Mouse (Mus musculus) limb, embryonic 13.5 days (tissue): ENCODE data around the gene Tpmt. TPM values are rescaled to one million over a fixed set of nuclear protein-coding genes. Genes with fewer than 3 reads are reported as not detected.

Experiments
- ATAC-seq: fragments of 200-750 bp; cut with Nextera tagmentation; 2 replicates; pipeline ENCODE4 v1.8.0; 2017; ENCODE audit warnings: low read depth, moderate number of reproducible peaks, moderate TSS enrichment; ENCODE audit not compliant: low FRiP score
- H3K27ac ChIP-seq: fragments of 300-500 bp; sonication (generic); 2 replicates; pipeline ENCODE4 v1.5.1; 2015; ENCODE audit warnings: inconsistent platforms, mild to moderate bottlenecking, moderate library complexity
- H3K27me3 ChIP-seq: fragments of 300-500 bp; sonication (generic); 2 replicates; pipeline ENCODE4 v1.6.1; 2015; ENCODE audit warnings: mild to moderate bottlenecking, inconsistent platforms
- H3K36me3 ChIP-seq: fragments of 300-500 bp; sonication (generic); 2 replicates; pipeline ENCODE4 v1.6.1; 2015; ENCODE audit warnings: inconsistent platforms, mild to moderate bottlenecking, moderate library complexity
- H3K4me1 ChIP-seq: fragments of 300-500 bp; sonication (generic); 2 replicates; pipeline ENCODE4 v1.6.1; 2015; ENCODE audit warnings: inconsistent platforms
- H3K4me2 ChIP-seq: fragments of 300-500 bp; sonication (generic); replicated peaks from 2 replicates; pipeline ENCODE4 v1.6.1; 2015; ENCODE audit warnings: inconsistent platforms, mild to moderate bottlenecking, moderate library complexity
- H3K4me3 ChIP-seq: fragments of 300-500 bp; sonication (generic); 2 replicates; pipeline ENCODE4 v1.5.1; 2015; ENCODE audit warnings: moderate library complexity, mild to moderate bottlenecking, inconsistent platforms
- H3K9ac ChIP-seq: fragments of 300-500 bp; sonication (generic); 2 replicates; pipeline ENCODE4 v1.6.1; 2015; ENCODE audit warnings: mild to moderate bottlenecking, inconsistent platforms
- H3K9me3 ChIP-seq: fragments of 300-500 bp; sonication (generic); 2 replicates; pipeline ENCODE4 v1.6.1; 2016; ENCODE audit warnings: inconsistent platforms
- WGBS: fragments of 180-500 bp; shearing (Covaris S2); methylation state at CpG from one replicate; pipeline ENCODE4 v1.1.7; 2015; 5-methylcytosine and 5-hydroxymethylcytosine counted together
- polyA plus RNA-seq: library from polyadenylated mRNA; unstranded; fragments of >200 nt; fragmentation: Nextera tagmentation; extraction: Ambion mirVana; gene quantifications from 2 replicates; pipeline ENCODE4 v1.2.1, GENCODE M21; 2015

Gene Tpmt
- polyA plus RNA-seq, 1 experiment from 2014 or later, result 24.0 TPM

GRCm38 (mm10) chr13:47037946-47038345, 6.6 kb downstream of the Tpmt start:
- H3K27me3 ChIP-seq, result no peaks in the 10 kb centered on the region
- ATAC-seq, result no peak
- H3K4me2 ChIP-seq, result no peak overlapping the region
- H3K9me3 ChIP-seq, result no peaks in the 10 kb centered on the region
- H3K4me3 ChIP-seq, result no peak overlapping the region
- H3K9ac ChIP-seq, result no peak overlapping the region
- H3K36me3 ChIP-seq, result no peaks in the 10 kb centered on the region
- H3K4me1 ChIP-seq, result peaks cover 4% of the 10 kb centered on the region; the same call in 1 of the 2 replicates
- WGBS, result 91% methylated on average over 6 of the region's 6 CpGs
- H3K27ac ChIP-seq, result no peak overlapping the region

- H3K4me2 ChIP-seq, result no peak overlapping the region
- no peak overlapping the region for H3K9ac ChIP-seq
- 88% methylated on average over 4 of the region's 4 CpGs for WGBS
- no peaks in the 10 kb centered on the region for H3K27me3 ChIP-seq
- peaks cover 8% of the 10 kb centered on the region; the same call in 1 of the 2 replicates for H3K4me1 ChIP-seq
- H3K4me3 ChIP-seq, result no peak overlapping the region
- H3K36me3 ChIP-seq, result 0 out of 2 replicates have a peak, but pooled peaks cover 7% of the 10 kb centered on the region
- H3K9me3 ChIP-seq, result no peaks in the 10 kb centered on the region
- no peak overlapping the region for H3K27ac ChIP-seq
- no peak for ATAC-seq
Measured at GRCm38 (mm10) chr13:47033602-47034001, 10.9 kb downstream of the Tpmt start.

DNA sequence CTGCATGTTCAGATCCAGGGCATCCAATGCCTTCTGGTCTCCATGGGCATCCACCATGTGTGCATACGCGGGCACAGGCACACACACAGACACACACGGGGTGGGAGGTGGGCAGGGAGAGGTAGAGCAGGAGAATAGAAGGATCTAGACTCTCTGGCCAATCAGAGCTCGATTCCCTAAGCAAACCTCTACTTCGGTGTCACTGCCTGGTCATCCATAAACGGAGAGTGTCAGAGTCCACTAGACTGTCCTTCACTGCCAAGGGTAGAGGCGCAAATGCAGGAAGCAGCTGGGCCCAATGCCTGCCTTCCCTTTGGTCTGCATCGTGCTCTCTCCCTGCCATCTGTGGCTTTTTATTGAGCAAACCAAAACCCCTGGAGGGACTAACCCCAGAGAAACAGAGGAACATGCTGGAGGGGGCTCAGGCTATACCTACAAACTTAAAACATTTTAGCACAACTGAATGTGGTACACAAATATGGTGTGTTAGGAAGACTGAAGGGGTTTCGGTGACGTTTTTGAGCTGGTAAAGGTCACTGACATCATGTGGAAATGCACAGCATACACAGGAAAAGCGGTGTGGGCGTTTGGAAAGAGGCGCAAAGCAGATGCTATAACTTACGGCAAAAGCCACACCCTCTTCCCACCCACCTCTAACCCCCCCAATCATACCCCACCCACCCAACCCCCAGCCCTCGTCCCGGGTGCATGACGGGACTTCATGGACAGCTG, 14.0 kb downstream of the Tpmt start:
- no peak for ATAC-seq
- Histone ChIP-seq H3K4me1 (peaks cover 8% of the 10 kb centered on the region; the same call in 1 of the 2 replicates), H3K36me3 (peaks cover 7% of the 10 kb centered on the region; the same call in 1 of the 2 replicates), H3K4me2 (no peak overlapping the region), H3K27ac (no peak overlapping the region), H3K27me3 (no peaks in the 10 kb centered on the region), H3K9me3 (no peaks in the 10 kb centered on the region), H3K4me3 (no peak overlapping the region), H3K9ac (no peak overlapping the region)
- 81% methylated on average over 17 of the region's 17 CpGs for WGBS

GRCm38 (mm10) chr13:47020798-47021197, 23.7 kb downstream of the Tpmt start:
- Histone ChIP-seq H3K27ac (no peak overlapping the region), H3K27me3 (no peaks in the 10 kb centered on the region; the same call in 1 of the 2 replicates), H3K9me3 (no peaks in the 10 kb centered on the region), H3K4me2 (no peak overlapping the region), H3K4me1 (no peaks in the 10 kb centered on the region), H3K9ac (no peak overlapping the region), H3K4me3 (no peak overlapping the region), H3K36me3 (no peaks in the 10 kb centered on the region; the same call in 1 of the 2 replicates)
- ATAC-seq, result no peak
- WGBS, result 63% methylated on average over 7 of the region's 7 CpGs

DNA sequence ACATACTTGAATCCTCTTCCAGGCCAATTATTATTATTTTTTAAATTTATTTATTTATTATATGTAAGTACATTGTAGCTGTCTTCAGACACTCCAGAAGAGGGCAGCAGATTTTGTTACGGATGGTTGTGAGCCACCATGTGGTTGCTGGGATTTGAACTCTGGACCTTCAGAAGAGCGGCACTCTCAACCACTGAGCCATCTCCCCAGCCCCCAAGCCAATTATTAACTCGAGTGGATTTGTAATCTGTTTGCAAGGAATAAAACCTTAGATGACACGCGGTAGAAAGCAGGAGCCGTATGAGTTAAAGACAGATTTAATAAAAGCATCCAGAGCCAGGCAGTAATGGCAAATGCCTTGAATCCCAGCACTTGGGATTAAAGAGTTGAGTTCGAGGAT, 24.8 kb downstream of the Tpmt start:
- no peaks in the 10 kb centered on the region; the same call in 1 of the 2 replicates for H3K27me3 ChIP-seq
- no peak overlapping the region for H3K4me2 ChIP-seq
- no peaks in the 10 kb centered on the region for H3K9me3 ChIP-seq
- no peak overlapping the region for H3K4me3 ChIP-seq
- no peaks in the 10 kb centered on the region for H3K36me3 ChIP-seq
- 84% methylated on average over 7 of the region's 7 CpGs for WGBS
- H3K4me1 ChIP-seq, result no peaks in the 10 kb centered on the region
- no peak overlapping the region for H3K27ac ChIP-seq
- H3K9ac ChIP-seq, result no peak overlapping the region
- ATAC-seq, result no peak

GRCm38 (mm10) chr13:47017259-47017658, 27.3 kb downstream of the Tpmt start:
- Histone ChIP-seq H3K9me3 (peaks cover 8% of the 10 kb centered on the region; the same call in 1 of the 2 replicates), H3K27me3 (peaks cover 20% of the 10 kb centered on the region), H3K4me1 (peaks cover 3% of the 10 kb centered on the region), H3K27ac (no peak overlapping the region), H3K36me3 (no peaks in the 10 kb centered on the region), H3K4me2 (no peak overlapping the region), H3K9ac (no peak overlapping the region), H3K4me3 (no peak overlapping the region)
- WGBS, result 43% methylated on average over 5 of the region's 5 CpGs
- peak; percentile 68; the same call in 1 of the 2 replicates for ATAC-seq

DNA sequence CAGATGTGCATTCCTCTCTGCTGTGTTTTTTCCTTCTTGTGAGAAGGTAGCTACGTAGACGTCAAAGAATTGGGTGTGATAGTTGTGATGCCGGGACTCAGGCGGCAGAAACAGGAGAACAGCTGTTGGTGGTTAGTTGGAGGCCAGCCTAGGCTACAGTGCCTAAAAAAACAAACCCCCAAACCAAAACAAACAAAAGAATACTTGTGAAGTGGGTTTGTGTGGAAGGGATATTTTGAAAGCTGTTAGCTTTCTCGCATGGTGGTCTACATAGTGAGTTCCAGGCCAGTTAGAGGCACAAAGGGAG, 29.4 kb downstream of the Tpmt start:
- 60% methylated on average over 5 of the region's 5 CpGs for WGBS
- peak overlapping the region; percentile 63 for H3K4me3 ChIP-seq
- peaks cover 5% of the 10 kb centered on the region; the same call in 1 of the 2 replicates for H3K36me3 ChIP-seq
- no peak overlapping the region for H3K27ac ChIP-seq
- peaks cover 28% of the 10 kb centered on the region for H3K9me3 ChIP-seq
- H3K4me1 ChIP-seq, result peaks cover 3% of the 10 kb centered on the region
- H3K27me3 ChIP-seq, result peaks cover 20% of the 10 kb centered on the region
- ATAC-seq, result no peak
- peak overlapping the region; percentile 27; the same call in 1 of the 2 replicates for H3K9ac ChIP-seq
- H3K4me2 ChIP-seq, result peak overlapping the region; percentile 99

DNA sequence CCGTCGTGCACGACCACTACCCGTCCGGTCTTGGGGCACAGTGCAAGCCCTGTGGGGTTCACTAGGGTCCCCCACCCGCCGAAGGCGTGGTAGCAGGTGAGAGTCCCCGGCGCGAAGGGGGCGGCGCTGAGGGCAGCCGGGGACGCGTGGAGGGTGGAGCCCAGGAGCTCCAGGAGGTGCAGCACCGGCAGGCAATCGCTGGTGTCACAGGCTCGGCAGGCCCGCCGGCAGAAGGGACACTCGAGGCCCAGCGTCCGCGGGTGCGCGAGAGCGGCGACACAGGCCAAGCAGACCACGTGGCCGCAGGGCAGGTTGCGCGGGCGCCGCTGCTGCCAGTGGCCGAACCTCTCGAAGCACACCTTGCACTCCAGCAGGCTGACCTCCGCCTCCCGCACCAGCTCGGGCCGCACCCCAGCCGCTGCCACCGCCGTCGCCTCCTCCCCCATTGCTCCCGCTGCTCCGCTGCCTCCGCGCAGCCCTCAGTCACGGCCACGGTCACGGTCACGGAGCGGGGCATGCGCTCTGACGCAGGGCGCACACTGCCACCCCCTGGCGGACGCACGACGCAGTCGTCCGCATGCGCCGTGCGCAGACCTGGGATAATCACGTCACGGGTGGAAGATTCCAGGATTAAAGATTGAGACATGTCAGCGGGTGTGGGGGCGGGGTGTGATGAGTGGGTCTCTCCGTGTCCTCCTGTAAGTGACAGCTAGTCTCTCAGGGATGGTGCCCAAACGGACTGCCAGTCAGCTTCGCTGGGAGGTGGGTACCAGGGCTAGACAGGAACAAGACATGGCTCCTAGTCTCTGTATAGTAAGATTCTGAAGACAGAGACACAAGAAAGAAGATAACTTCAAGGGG, 30.0 kb downstream of the Tpmt start, which contains the start of gene Nhlrc1:
TSS of gene Nhlrc1 (minus strand) at position 517 of the 861 bp plus-strand sequence.
- ATAC-seq, result peak; percentile 83
- Histone ChIP-seq H3K4me3 (peak within 1 kb of the TSS; percentile 63), H3K27ac (no peak within 1 kb of the TSS), H3K4me2 (peak within 1 kb of the TSS; percentile 99), H3K27me3 (peaks cover 20% of the 10 kb centered on the region), H3K9me3 (peaks cover 34% of the 10 kb centered on the region), H3K4me1 (peaks cover 3% of the 10 kb centered on the region), H3K36me3 (peaks cover 5% of the 10 kb centered on the region; the same call in 1 of the 2 replicates), H3K9ac (peak within 1 kb of the TSS; percentile 71)
- WGBS, result 2% methylated on average over 73 of the region's 73 CpGs

- WGBS, result 64% methylated on average over 10 of the region's 10 CpGs
- H3K4me3 ChIP-seq, result peak overlapping the region; percentile 63
- H3K9ac ChIP-seq, result no peak overlapping the region
Measured at GRCm38 (mm10) chr13:47013740-47014139, 30.8 kb downstream of the Tpmt start.

GRCm38 (mm10) chr13:47001590-47001989, 42.9 kb downstream of the Tpmt start:
- WGBS, result 86% methylated on average over 4 of the region's 4 CpGs
- no peak overlapping the region for H3K4me3 ChIP-seq

More at GRCm38 (mm10) chr13:47013740-47014139, 30.8 kb downstream of the Tpmt start:
- peaks cover 3% of the 10 kb centered on the region for H3K4me1 ChIP-seq
- H3K4me2 ChIP-seq, result peak overlapping the region; percentile 99
- peaks cover 37% of the 10 kb centered on the region for H3K9me3 ChIP-seq
- H3K36me3 ChIP-seq, result peaks cover 5% of the 10 kb centered on the region; the same call in 1 of the 2 replicates
- H3K27me3 ChIP-seq, result peaks cover 20% of the 10 kb centered on the region
- ATAC-seq, result no peak
- no peak overlapping the region for H3K27ac ChIP-seq

GRCm38 (mm10) chr13:46999498-46999897, 45.0 kb downstream of the Tpmt start:
- Histone ChIP-seq H3K36me3 (no peaks in the 10 kb centered on the region), H3K9me3 (no peaks in the 10 kb centered on the region), H3K9ac (no peak overlapping the region), H3K27ac (no peak overlapping the region), H3K4me3 (no peak overlapping the region), H3K4me2 (no peak overlapping the region), H3K27me3 (no peaks in the 10 kb centered on the region), H3K4me1 (no peaks in the 10 kb centered on the region)
- 64% methylated on average over 5 of the region's 5 CpGs for WGBS
- no peak for ATAC-seq

More at GRCm38 (mm10) chr13:47001590-47001989, 42.9 kb downstream of the Tpmt start:
- Histone ChIP-seq H3K27ac (no peak overlapping the region), H3K4me1 (no peaks in the 10 kb centered on the region), H3K36me3 (no peaks in the 10 kb centered on the region), H3K4me2 (no peak overlapping the region), H3K27me3 (no peaks in the 10 kb centered on the region), H3K9me3 (0 out of 2 replicates have a peak, but pooled peaks cover 5% of the 10 kb centered on the region), H3K9ac (no peak overlapping the region)
- ATAC-seq, result no peak

DNA sequence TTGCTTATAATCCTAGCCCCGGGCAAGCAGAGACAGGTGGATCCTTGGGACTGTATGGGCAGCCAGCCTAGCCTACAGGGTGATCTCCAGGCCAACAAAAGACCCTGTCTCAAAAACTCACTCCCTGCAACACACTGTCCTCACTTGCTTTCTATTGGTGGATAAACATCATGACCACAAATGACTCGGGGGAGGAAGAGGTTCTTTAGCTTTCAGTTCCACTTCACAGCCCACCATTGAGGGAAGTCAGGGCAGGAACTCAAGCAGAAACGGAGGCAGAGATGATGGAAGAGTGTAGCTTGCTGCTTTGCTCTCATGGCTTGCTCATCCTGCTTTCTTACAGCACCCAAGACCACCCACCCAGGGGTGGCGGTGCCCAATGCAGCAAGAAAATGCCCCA, 47.2 kb downstream of the Tpmt start:
- H3K27ac ChIP-seq, result no peak overlapping the region
- H3K36me3 ChIP-seq, result no peaks in the 10 kb centered on the region
- H3K9ac ChIP-seq, result no peak overlapping the region
- no peak overlapping the region for H3K4me3 ChIP-seq
- H3K27me3 ChIP-seq, result no peaks in the 10 kb centered on the region
- H3K4me1 ChIP-seq, result no peaks in the 10 kb centered on the region
- WGBS, result 75% methylated on average over 4 of the region's 4 CpGs
- ATAC-seq, result no peak
- no peak overlapping the region for H3K4me2 ChIP-seq
- H3K9me3 ChIP-seq, result no peaks in the 10 kb centered on the region
